Mouse (Mus musculus) midbrain, embryonic 12.5 days (tissue): ENCODE data around the gene Kif26b. TPM values are rescaled to one million over a fixed set of nuclear protein-coding genes. Genes with fewer than 3 reads are reported as not detected.
A peak's percentile ranks its signal among the peaks of the same experiment; 100 is the strongest.

Experiments
- ATAC-seq: fragments of 200-750 bp; cut with Nextera tagmentation; 2 replicates; pipeline ENCODE4 v1.8.0; 2017; ENCODE audit warnings: low read depth, moderate TSS enrichment, moderate library complexity; ENCODE audit not compliant: low FRiP score
- H3K27ac ChIP-seq: fragments of 300-500 bp; sonication (generic); replicated peaks from 2 replicates; pipeline ENCODE4 v1.5.1; 2016; ENCODE audit warnings: mild to moderate bottlenecking
- H3K27me3 ChIP-seq: fragments of 300-500 bp; sonication (generic); 2 replicates; pipeline ENCODE4 v1.6.1; 2016; ENCODE audit warnings: mild to moderate bottlenecking
- H3K36me3 ChIP-seq: fragments of 300-500 bp; sonication (generic); 2 replicates; pipeline ENCODE4 v1.6.1; 2016
- H3K4me1 ChIP-seq: fragments of 300-500 bp; sonication (generic); 2 replicates; pipeline ENCODE4 v1.6.1; 2016
- H3K4me2 ChIP-seq: fragments of 300-500 bp; sonication (generic); replicated peaks from 2 replicates; pipeline ENCODE4 v1.6.1; 2016; ENCODE audit warnings: mild to moderate bottlenecking, moderate library complexity
- H3K4me3 ChIP-seq: fragments of 300-500 bp; sonication (generic); 2 replicates; pipeline ENCODE4 v1.5.1; 2016; ENCODE audit warnings: mild to moderate bottlenecking
- H3K9ac ChIP-seq: fragments of 300-500 bp; sonication (generic); replicated peaks from 2 replicates; pipeline ENCODE4 v1.6.1; 2016; ENCODE audit warnings: mild to moderate bottlenecking, moderate library complexity
- H3K9me3 ChIP-seq: fragments of 300-500 bp; sonication (generic); 2 replicates; pipeline ENCODE4 v1.6.1; 2016; ENCODE audit warnings: mild to moderate bottlenecking
- WGBS: fragments of 180-500 bp; shearing (Covaris S2); methylation state at CpG from one replicate; pipeline ENCODE4 v1.1.7; 2016; 5-methylcytosine and 5-hydroxymethylcytosine counted together
- polyA plus RNA-seq: library from polyadenylated mRNA; unstranded; fragments of >200 nt; fragmentation: Nextera tagmentation; extraction: Ambion mirVana; gene quantifications from 2 replicates; pipeline ENCODE4 v1.2.1, GENCODE M21; 2016

Gene Kif26b
- polyA plus RNA-seq: 7.5 and 8.8 TPM in 2 replicates

- under 1% methylated on average over 87 of the region's 92 CpGs for WGBS
- Histone ChIP-seq H3K9me3 (no peaks in the 10 kb centered on the region), H3K27ac (peak within 1 kb of the TSS; percentile 80), H3K4me1 (peaks cover 31% of the 10 kb centered on the region), H3K4me3 (peak within 1 kb of the TSS; percentile 65), H3K36me3 (no peaks in the 10 kb centered on the region), H3K9ac (peak within 1 kb of the TSS; percentile 73), H3K27me3 (peaks cover 46% of the 10 kb centered on the region), H3K4me2 (peak within 1 kb of the TSS; percentile 99)
- ATAC-seq: peak; percentile 42
Observed at GRCm38 (mm10) chr1:178528431-178529351, at the start of gene Kif26b. Gene Kif26b (plus strand): TSS chr1:178529125.

- Histone ChIP-seq H3K4me3 (no peak overlapping the region), H3K9ac (no peak overlapping the region), H3K36me3 (no peaks in the 10 kb centered on the region), H3K27ac (no peak overlapping the region), H3K4me1 (0 out of 2 replicates have a peak, but pooled peaks cover under 1% of the 10 kb centered on the region), H3K9me3 (no peaks in the 10 kb centered on the region), H3K4me2 (no peak overlapping the region), H3K27me3 (no peaks in the 10 kb centered on the region)
- ATAC-seq: no peak
Observed at GRCm38 (mm10) chr1:178483854-178484253, 45.1 kb upstream of the Kif26b start.

- H3K9ac ChIP-seq: no peak overlapping the region
- H3K36me3 ChIP-seq: no peaks in the 10 kb centered on the region
- no peak overlapping the region for H3K4me3 ChIP-seq
- no peaks in the 10 kb centered on the region for H3K27me3 ChIP-seq
- H3K4me1 ChIP-seq: peaks cover 6% of the 10 kb centered on the region; the same call in 1 of the 2 replicates
- H3K9me3 ChIP-seq: no peaks in the 10 kb centered on the region
- no peak overlapping the region for H3K27ac ChIP-seq
- no peak overlapping the region for H3K4me2 ChIP-seq
- WGBS: 85% methylated on average over 5 of the region's 5 CpGs
- ATAC-seq: no peak
Observed at GRCm38 (mm10) chr1:178485138-178485867, 43.6 kb upstream of the Kif26b start.

GRCm38 (mm10) chr1:178485868-178486220 lies 43.1 kb upstream of the Kif26b start:
- 69% methylated on average over 5 of the region's 5 CpGs for WGBS
- no peaks in the 10 kb centered on the region for H3K9me3 ChIP-seq
- no peaks in the 10 kb centered on the region for H3K27me3 ChIP-seq
- no peak overlapping the region for H3K27ac ChIP-seq
- no peaks in the 10 kb centered on the region for H3K36me3 ChIP-seq
- no peak overlapping the region for H3K4me2 ChIP-seq
- no peak for ATAC-seq
- peaks cover 6% of the 10 kb centered on the region; the same call in 1 of the 2 replicates for H3K4me1 ChIP-seq
- H3K4me3 ChIP-seq: no peak overlapping the region
- no peak overlapping the region for H3K9ac ChIP-seq

GRCm38 (mm10) chr1:178486828-178487227 lies 42.1 kb upstream of the Kif26b start:
- H3K9ac ChIP-seq: no peak overlapping the region
- no peaks in the 10 kb centered on the region for H3K36me3 ChIP-seq
- H3K27me3 ChIP-seq: no peaks in the 10 kb centered on the region
- H3K4me1 ChIP-seq: peaks cover 6% of the 10 kb centered on the region; the same call in 1 of the 2 replicates
- no peak for ATAC-seq
- H3K4me3 ChIP-seq: no peak overlapping the region
- H3K9me3 ChIP-seq: no peaks in the 10 kb centered on the region
- H3K27ac ChIP-seq: no peak overlapping the region
- H3K4me2 ChIP-seq: no peak overlapping the region
- 88% methylated on average over 5 of the region's 5 CpGs for WGBS

GRCm38 (mm10) chr1:178489127-178489526 lies 39.8 kb upstream of the Kif26b start:
- Histone ChIP-seq H3K9ac (no peak overlapping the region), H3K4me1 (peaks cover 6% of the 10 kb centered on the region; the same call in 1 of the 2 replicates), H3K27ac (no peak overlapping the region), H3K36me3 (no peaks in the 10 kb centered on the region), H3K27me3 (no peaks in the 10 kb centered on the region), H3K4me3 (no peak overlapping the region), H3K4me2 (no peak overlapping the region), H3K9me3 (no peaks in the 10 kb centered on the region)
- ATAC-seq: no peak; the same call in 1 of the 2 replicates
- WGBS: 42% methylated on average over 3 of the region's 3 CpGs

- H3K27ac ChIP-seq: no peak overlapping the region
- H3K27me3 ChIP-seq: no peaks in the 10 kb centered on the region
- H3K4me1 ChIP-seq: peaks cover 6% of the 10 kb centered on the region; the same call in 1 of the 2 replicates
Observed at GRCm38 (mm10) chr1:178491733-178492132, 37.2 kb upstream of the Kif26b start.

GRCm38 (mm10) chr1:178492493-178492892 lies 36.4 kb upstream of the Kif26b start:
- no peaks in the 10 kb centered on the region for H3K9me3 ChIP-seq
- H3K4me3 ChIP-seq: no peak overlapping the region
- H3K27ac ChIP-seq: no peak overlapping the region
- WGBS: 79% methylated on average over 2 of the region's 2 CpGs
- no peaks in the 10 kb centered on the region for H3K36me3 ChIP-seq
- ATAC-seq: no peak
- peaks cover 6% of the 10 kb centered on the region; the same call in 1 of the 2 replicates for H3K4me1 ChIP-seq
- H3K4me2 ChIP-seq: no peak overlapping the region
- no peaks in the 10 kb centered on the region for H3K27me3 ChIP-seq
- H3K9ac ChIP-seq: no peak overlapping the region

More at GRCm38 (mm10) chr1:178491733-178492132, 37.2 kb upstream of the Kif26b start:
- H3K4me2 ChIP-seq: no peak overlapping the region
- no peaks in the 10 kb centered on the region for H3K36me3 ChIP-seq
- WGBS: 91% methylated on average over 5 of the region's 5 CpGs
- H3K9me3 ChIP-seq: no peaks in the 10 kb centered on the region
- H3K9ac ChIP-seq: no peak overlapping the region
- H3K4me3 ChIP-seq: no peak overlapping the region
- ATAC-seq: no peak

GRCm38 (mm10) chr1:178496186-178496585 lies 32.7 kb upstream of the Kif26b start:
- 72% methylated on average over 2 of the region's 2 CpGs for WGBS
- no peaks in the 10 kb centered on the region for H3K9me3 ChIP-seq
- ATAC-seq: no peak

GRCm38 (mm10) chr1:178496841-178497240 lies 32.1 kb upstream of the Kif26b start:
- Histone ChIP-seq H3K9ac (no peak overlapping the region), H3K4me1 (no peaks in the 10 kb centered on the region), H3K36me3 (no peaks in the 10 kb centered on the region), H3K9me3 (no peaks in the 10 kb centered on the region), H3K27ac (no peak overlapping the region), H3K4me3 (no peak overlapping the region), H3K4me2 (no peak overlapping the region), H3K27me3 (no peaks in the 10 kb centered on the region)
- WGBS: 41% methylated on average over 1 of the region's 1 CpGs
- no peak for ATAC-seq

More at GRCm38 (mm10) chr1:178496186-178496585, 32.7 kb upstream of the Kif26b start:
- Histone ChIP-seq H3K4me1 (no peaks in the 10 kb centered on the region), H3K4me2 (no peak overlapping the region), H3K27ac (no peak overlapping the region), H3K4me3 (no peak overlapping the region), H3K9ac (no peak overlapping the region), H3K27me3 (no peaks in the 10 kb centered on the region), H3K36me3 (no peaks in the 10 kb centered on the region)

- Histone ChIP-seq H3K4me3 (no peak overlapping the region), H3K4me2 (no peak overlapping the region), H3K9ac (no peak overlapping the region), H3K4me1 (no peaks in the 10 kb centered on the region), H3K36me3 (no peaks in the 10 kb centered on the region), H3K9me3 (no peaks in the 10 kb centered on the region), H3K27me3 (no peaks in the 10 kb centered on the region), H3K27ac (no peak overlapping the region)
- ATAC-seq: no peak
- 88% methylated on average over 8 of the region's 8 CpGs for WGBS
Observed at GRCm38 (mm10) chr1:178506938-178507337, 22.0 kb upstream of the Kif26b start.
